Mouse (Mus musculus) kidney, adult 18-20 months (tissue): ENCODE results near the gene Trp53rkb.

Experiments
- DNase-seq: peaks from one replicate; pipeline ENCODE4 v3.0.0; 2021

The Trp53rkb gene

DNA sequence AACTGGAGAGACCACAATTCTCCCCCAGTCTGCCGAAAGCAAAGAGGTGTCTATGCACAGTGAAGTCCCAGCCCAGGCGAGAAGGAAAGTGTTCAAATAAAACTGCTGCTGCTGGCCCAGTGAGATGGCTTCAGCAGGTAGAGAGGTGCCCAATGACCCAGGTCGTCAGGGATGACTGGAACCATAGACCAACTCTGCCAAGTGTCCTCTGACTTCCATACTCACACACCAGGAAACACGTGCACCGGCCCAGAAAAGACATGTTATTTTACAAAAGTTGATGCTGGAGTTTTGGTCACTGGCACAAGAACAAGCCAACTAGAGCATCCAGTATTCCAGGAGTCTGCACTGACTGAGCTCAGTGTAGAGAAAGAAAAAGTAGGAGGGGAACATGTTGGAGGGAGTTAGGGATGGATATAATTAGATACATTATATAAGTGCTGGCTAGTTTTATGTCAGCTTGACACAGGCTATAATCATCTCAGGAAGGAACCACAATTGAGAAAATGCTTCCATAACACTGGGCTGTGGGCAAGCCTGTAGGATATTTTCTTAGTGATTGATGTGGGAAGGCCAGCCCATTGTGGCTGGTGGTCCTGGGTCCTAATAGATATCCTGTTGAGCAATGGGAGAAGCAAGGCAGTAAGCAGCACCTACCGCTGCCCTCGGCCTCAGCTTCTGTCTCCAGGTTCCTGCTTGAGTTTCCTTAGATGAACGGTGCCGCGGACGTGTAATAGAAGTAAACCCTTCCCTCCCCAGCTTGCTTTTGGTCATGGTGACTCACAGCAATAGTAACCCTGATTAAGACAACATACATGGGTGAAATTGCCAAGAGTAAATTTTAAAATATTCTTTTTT, 7.5 kb downstream of the Trp53rkb start:
- DNase-seq, result peak; percentile 33

DNA sequence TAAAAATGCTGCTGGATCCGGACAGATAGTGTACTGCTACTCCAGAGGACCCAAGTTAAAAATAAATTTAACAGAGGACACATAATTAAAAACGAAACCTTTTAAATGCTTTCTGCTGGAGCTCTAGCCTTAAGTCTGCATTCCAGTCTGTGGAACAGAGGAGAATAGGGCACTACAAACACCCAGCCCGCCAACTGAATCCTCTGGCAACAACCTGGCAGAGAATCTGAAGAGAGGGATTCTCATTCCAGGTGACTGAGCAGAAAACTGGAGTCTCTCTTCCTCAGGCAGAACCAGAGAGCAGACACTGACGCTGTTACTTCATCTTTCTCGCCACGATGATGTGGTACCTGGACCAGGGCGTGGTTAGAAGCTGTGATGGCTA, 8.1 kb downstream of the Trp53rkb start:
- DNase-seq, result no peak

DNA sequence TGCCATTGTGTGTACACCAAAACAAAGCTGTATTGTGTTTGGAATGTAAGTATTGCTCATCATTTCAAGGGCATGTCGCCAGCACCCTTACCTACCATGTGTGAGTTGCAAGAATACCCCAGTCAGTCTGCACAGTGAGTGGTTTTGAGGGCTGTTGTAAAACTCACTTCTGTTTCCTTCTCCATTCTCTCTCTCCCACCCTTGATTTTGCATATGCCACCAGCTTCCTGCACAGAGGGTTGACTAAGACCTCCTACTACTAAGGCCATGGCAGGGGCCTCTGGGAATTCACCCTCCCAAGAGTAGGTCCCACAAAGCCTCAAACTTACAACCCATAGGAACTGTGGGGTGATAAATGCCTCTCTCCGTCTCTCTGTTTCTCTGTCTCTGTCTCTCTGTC, 9.1 kb downstream of the Trp53rkb start:
- no peak for DNase-seq

DNA sequence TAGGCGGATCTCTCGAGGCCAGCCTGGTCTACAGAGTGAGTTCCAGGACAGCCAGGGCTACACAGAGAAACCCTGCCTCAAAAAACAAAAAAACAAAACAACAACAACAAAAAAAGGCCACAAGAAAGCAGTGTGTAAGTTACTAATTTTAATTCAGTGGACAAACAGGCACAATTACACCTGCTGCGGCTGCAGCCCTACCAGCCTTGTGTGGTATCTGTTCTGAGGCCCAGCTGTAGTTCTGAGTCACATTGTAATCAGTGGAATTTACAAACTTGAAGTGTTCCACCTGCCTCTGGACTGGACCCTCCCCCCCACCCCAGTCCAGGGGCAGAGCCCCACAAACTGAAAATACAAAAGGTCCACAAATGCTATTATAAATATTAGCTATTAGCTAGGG, 11.0 kb downstream of the Trp53rkb start:
- no peak for DNase-seq

DNA sequence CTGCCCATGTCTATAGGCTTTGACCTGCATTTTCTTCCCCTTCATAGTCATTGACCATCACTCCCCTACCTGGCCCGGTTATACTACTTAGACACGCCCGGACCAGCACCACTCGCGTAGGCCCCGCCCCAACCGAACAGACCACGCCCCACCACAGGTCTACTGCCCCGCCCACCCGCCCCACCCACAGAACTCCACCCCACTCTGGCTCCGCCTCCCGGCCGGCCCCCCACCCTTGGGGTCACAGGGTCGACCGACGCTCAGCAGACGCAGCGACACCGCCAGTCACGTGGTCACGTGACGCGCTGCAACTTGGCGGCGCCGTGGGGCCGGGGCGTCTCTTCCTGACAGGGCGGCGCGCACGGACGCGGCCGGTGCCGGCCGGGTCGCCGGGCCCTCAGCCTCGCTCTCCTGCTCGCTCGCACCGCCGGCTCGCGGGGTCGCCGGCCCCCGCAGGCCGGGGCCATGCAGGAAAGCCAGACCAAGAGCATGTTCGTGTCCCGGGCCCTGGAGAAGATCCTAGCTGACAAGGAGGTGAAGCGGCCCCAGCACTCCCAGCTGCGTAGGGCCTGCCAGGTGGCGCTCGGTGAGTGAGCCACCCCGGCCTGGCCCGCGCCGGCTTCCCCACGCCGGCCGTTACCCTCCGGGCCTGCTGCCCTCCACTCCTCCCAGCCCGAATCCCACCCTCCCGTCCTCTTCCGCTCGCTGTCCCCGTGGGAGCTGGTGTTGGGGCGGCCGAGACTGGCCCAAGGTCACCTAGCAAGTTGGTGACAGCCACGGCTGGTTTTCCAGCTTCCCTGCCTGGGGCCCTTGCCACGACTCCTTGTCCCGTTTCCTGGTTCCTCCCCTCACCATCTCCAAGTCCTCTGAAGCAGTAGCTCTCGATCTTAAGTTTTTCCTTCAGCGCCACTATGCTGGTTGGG, 13.2 kb downstream of the Trp53rkb start, which contains the start of gene Arfgef2:
Gene Arfgef2 (plus strand): TSS at position 339 of the 923 bp plus-strand sequence.
- DNase-seq, result peak; percentile 92

DNA sequence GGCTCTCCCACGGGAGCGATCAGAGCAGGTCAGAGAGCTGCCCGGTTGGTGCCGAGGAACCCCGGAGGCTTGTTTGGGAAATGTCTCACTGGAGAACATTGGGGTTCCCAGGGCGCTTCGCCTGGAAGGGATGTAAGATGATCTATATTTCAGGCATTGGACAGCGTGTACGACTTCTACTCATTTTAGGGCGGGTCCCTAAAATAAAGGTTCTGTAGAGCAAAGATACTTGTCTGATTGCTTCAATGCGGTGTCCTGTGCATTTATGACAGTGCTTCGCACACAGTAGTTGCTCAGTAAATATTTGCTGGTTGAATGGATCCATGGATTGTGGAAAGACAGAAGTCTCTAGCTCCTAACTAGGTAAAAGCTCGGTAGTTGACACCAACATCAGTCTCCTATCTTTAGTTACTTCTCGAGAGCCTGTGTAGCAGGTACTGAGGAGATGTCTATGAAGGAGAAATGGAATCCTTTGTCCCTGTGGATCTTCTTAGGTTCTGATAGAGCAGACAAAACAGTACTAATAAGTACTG, 13.9 kb downstream of the Trp53rkb start:
- DNase-seq, result no peak

DNA sequence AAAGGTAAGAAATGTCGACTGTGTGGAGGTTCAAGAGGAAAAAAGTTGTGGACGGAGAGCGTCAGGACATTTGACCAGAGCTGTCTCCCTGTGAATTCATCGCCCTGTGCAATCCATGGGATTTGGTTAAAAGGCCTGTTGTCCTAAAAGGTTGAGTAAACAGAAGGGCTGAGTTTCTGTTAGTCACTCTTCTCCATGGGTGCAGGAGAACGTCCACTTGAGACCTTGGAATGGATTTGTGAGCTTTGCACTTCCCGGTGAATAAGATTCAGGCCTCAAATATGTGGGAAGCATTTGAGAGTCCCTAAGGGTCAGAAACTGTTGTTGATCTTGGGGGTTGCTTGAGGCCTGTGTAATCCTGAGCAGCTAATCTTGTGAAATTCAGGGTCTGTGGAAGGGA, 14.5 kb downstream of the Trp53rkb start:
- DNase-seq, result no peak

DNA sequence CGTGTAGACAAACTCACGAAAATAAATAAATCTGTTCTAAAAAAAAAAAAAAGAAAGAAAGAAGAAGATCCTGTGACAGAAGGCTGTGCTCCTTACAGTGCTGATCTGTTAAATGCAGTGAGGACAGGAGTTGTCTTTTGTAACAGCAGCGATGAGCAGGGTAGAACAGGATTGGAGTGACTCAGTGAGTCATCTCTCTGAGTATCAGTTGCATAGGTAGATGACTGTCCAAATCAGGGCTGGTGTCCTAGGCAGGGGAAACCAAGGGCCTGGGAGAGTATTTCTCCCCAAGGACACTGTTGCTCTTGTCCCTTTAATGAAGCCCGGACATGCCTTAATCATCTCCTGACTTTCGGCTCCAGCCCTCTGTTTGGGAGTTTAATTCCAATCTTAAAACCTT, 17.2 kb downstream of the Trp53rkb start:
- no peak for DNase-seq

DNA sequence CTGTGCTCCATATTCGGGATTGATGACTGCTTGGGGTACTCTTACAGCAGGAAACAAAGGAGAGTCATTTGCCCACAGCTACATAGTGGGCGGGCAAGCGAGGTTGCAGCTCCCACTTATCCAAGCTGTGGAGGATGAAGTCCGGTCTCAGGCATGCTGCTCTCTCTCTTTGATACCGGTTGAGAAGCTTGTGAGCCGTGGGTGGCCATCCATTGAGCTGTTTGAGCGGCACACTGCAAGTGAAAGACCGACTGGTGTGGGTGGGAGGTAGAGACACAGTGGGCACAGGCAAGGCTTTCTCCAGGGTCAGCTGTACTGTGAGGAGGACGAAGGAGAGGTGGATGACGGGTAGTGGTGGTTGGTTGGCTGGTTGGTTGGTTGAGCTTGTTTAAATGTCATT, 18.5 kb downstream of the Trp53rkb start:
- DNase-seq, result no peak

DNA sequence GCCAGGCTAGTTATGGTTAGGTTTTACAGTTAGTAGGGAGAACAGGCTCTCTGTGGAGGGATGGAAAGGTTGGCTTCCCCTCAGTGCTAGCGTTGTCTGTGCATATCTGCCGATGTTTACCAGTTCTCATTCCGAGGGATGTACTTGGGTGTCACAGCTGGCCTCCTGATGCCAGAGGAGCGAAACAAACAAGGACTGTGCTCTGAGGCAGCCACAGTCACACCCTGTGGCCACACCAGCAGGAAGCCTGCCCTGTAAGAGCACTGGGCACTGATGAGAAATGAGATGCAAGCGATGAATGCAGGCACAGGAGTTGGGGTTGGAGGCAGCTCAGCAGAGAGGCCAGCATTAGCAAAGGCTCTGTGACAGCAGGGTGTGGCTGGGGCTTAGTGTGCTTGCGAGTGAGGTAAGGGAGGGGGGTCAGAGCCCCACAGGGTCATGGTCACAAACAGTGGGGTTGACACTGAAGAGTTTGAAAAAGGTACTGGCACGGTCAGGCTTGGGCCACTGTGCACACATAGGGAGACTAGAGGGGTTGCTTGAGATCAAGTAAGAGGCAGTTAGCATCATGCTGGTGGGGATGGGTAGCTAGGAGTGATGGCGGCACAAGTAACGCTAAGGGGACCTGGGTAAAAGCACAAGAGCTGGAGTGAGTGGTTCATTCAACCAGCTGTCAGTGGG, 26.3 kb downstream of the Trp53rkb start:
- DNase-seq, result no peak

DNA sequence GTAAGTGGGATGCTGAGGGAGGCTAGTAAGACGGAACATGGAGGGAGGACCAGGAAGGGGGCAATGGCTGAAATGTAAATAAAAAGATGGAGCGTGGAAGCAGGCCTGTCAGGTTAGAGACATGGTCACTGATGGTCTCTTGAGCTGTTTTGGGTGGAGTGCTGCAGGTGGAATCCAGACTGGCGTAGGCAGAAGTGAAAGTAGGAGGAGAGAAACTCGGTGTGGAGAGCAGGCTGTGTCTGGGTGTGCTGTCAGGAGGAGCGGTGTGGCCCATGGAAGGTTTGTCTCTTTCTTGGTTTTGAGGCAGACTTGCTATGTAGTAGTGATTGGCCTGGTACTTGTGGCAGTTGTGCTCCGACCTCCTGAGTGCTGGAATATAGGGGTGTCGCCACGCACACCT, 27.5 kb downstream of the Trp53rkb start:
- no peak for DNase-seq

DNA sequence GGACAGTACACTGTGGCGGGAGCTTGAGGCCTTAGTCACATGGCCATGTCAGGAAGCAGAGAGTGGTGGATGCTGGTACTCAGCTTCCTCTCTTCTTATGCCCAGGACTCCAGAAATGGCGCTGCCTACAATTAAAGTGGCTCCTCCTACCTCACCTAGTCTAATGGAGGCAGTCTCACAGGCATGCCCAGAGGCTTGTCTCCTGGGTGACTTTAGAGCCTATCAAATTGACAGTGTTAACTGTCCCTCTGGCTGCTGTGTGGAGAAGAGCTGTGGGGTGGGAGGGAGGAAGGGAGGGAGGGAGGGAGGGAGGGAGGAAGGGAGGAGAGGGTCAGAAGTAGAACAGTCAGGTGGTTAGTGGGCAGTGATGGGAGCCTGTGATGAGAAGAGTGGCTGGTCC, 28.5 kb downstream of the Trp53rkb start:
- no peak for DNase-seq

DNA sequence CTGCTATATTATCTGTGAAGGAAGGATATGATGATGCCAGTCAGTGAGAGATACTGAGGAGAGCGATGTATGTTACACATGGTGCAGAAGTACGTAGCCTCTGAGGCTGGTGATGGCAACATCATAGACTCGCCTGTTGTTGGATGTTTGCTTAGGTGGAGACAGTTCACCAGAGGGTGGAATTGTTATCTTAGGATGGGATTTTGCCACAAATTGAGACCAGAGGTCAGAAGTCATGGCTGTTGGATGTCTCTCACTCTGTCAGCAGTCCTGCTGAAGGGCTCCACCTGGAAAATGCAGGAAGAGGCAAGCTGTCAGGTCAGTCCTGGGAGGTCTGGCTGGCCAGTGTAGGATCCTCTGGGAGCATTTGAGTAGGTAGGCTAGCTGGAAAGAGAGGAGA, 29.1 kb downstream of the Trp53rkb start:
- no peak for DNase-seq

DNA sequence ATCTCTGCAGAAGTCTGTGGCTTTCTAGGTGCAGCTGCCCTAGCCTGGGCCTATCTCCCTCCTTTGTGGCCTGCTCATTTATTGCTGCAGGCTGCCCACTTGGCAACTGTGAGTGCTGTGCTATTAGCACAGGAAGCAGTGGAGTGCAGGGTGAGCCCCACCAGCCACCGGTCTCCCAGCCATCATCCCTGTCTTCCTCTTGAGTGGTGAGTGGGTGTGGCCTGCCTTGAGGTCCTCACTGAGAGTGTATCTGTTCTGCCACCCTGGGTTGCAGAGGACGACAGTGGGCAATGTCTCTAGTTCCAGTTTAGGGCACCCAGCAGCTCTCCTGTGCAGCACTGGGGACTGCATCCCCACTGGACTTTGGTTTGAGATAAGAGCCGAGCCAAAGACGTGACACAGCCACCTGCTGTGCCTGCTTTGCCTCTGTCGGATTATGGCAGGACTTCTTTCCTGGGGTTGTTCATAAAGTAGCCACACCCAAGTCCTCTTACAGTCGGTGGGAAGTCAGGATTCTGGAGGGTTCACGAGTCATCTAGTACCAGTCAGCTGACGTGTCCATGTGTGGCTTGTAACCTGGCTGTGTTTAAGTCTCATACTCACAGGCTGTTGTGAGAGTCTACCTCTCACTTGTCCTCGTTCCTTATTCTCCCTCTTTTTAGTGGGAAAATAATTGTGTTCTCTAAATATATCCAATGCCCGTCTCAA, 29.9 kb downstream of the Trp53rkb start:
- no peak for DNase-seq

DNA sequence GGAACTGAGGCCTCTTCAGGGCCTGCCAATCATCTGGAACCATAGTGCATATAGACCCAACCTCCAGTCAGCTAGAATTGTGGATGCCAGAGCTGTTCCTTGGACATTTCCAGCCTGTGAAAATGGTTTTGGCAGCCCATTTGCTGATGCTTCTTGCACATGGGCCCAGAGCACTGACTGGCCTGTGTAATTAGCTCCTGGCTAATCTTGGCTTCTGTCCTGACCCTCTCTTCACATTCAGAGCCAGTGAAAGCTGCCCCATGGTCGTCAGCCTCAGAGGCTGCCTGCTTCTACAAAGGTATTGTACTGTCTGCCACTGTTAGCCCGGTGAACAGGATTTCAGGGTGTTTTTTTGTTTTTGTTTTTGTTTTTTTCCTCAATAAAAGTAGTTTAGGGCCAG, 30.6 kb downstream of the Trp53rkb start:
- no peak for DNase-seq

DNA sequence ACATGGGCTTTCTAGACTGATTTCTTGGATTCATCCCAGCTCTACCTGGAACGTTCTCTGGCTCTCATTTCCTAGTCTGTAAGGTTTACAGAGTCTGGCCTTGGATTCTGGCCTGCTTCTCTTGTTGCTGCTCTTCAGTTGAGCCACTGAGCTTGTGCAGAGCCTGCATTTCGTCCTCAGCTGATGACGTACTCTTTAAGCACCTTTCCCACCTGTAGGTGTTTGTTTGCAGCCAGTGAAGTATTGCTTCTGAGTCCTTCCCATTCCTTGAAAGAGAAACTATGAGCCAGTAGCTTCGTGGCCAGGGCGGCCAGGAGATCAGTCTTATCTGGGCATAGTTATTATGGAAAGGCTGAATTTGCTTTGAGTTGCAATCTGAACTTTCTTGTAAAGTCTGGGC, 32.1 kb downstream of the Trp53rkb start:
- DNase-seq, result no peak

DNA sequence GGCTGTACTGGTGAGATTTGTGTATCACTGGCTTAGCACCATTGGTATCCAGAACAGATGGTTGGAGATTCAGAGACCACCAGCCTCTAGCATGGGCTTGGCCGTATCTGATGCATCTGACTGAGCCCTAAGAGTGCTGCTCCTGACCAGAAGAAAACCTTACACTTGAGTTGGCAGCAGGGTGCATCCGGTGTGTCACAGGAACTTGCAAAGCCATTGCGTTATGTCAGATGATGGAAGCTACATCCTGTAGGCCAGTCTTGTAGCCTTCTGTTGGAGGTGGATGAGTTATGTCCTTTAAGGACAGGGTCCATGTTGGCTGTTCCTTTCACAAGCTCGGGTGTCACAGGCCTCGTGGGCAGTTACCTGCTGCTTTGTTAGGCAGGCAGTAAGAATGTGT, 32.7 kb downstream of the Trp53rkb start:
- no peak for DNase-seq

DNA sequence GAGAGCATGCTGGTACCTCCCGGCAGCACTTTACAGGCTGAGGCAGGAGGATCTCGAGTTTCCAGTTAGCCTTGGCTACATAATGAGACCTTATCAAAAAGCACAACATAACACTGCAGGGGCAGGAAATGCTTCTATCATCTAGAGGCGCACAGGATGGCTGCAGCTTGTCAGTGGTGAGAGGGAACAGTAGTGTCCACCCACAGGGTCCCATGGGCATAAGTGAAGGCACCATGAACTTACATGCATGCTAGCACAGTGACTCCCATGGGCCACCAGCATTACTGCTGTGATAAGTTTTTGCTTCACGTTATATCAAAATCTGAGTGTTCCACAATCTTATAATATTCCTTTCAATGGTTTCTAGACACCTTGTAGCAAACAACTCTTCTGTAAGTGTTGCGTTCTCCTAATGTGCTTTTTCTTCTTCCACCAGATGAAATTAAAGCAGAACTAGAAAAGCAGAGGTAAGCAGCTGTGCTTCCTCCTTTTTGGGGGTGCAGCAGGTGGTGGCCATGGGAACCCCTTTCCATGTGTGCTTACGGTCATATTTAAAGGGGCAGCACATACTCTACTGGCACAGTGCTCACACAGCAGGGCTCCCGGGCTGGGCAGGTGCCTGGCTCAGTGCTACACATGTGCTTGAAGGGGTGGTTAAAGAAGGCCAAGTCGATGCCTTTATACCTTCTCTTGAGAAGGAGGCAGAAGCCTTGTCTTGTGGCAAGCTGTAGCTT, 34.3 kb downstream of the Trp53rkb start:
- DNase-seq, result no peak

DNA sequence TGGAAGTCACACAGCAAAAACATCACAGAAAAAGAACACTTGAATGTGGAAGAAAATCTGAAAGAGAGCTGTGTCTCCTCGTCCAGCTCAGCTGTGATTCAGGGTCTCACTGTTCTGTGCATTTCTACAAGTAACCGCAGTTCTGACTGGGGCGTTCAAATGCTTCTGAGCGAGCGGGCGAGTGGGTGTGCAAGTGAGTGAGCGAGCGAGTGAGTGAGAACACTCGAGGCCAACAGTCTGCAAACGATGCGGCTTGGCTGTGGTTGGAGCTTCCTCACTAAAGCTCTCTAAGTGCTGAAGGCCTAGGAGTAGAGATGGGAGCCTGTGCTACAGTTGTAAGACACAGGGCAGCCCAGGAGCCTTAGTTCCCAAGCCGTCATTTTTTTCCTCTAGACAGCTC, 36.0 kb downstream of the Trp53rkb start:
- no peak for DNase-seq

DNA sequence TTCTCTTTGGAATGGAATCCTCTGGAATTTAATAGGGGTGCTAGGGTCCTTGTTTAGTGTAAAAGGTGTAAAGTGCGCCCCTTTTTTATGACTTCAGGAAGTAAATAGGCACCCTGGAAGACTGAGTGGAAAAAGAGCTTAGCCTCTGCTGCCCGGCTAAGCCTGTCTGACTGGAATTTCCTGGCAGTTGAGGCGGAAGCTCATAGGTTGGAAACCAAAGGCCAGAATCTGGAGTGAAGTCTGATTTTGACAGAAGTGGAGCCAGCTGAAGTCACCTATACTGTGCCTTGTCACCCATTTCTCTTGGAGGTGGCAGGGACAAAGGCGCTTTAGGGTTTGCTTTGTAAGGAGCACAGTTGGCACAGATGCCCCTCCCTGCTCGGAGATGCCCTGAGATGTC, 38.0 kb downstream of the Trp53rkb start:
- no peak for DNase-seq

DNA sequence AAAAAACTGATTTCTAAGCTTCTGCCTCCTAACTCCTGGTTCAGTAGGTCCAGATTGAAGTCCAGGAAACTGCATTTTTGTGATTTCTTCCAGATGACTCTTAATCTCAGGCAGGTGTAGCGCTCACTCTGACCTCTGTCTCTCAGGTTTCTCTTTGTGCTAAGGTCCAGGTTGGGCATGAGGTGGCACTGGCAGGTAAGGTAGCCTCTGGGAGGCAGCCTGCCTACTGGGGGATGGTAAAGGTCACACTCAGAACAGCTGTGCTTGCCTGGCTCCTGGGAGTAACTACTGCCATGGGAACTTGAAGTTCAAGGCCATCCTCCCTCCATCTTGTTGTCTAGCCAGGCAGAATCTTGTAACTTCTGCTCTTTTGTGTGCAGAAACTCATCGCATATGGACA, 41.8 kb downstream of the Trp53rkb start:
- peak; percentile 32 for DNase-seq

DNA sequence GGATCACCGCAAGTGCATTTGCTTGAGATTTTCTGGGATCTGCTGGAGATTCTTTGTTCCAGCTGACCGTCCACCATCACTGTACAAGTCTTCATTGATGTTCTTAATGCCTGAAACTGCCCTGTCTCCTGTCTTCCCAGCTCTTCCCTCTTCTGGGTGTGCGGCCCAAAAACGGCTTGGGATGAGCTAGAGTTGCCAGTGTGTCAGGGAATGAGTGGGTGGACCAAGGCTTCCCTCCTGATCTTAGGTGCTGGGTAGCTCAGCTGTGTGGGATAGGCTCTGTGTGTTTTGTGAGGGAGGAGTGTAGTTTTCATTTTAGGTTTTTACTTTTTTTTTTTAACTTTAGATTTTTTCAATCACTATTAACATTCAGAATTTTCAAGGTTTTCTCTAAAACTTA, 42.5 kb downstream of the Trp53rkb start:
- DNase-seq, result no peak
